Mouse (Mus musculus) MEL (cell line): ENCODE data around the gene Cep78. TPM values are rescaled to one million over a fixed set of nuclear protein-coding genes. Genes with fewer than 3 reads are reported as not detected.

Source experiments
- DNase-seq: peaks from one replicate; pipeline ENCODE4 v3.0.0; 2011; ENCODE audit warnings: low read depth, low spot score
- H3K27ac ChIP-seq: 2 replicates; pipeline ENCODE4 v1.5.1; 2012; ENCODE audit warnings: low read depth, mild to moderate bottlenecking, control low read depth, low read length, moderate library complexity; ENCODE audit not compliant: control insufficient read depth
- H3K27me3 ChIP-seq, 2 experiments: fragments of 150-350 bp in 1 of 2; sonication (generic) in 1 of 2; 2 replicates each; pipeline ENCODE4 v1.6.1; 2012; ENCODE audit warnings: low read length in 2 of 2, mild to moderate bottlenecking in 2 of 2, improper control_type of control experiment in 1 of 2, moderate library complexity in 1 of 2; ENCODE audit not compliant: insufficient read depth in 2 of 2, control insufficient read depth in 1 of 2
- H3K36me3 ChIP-seq, 2 experiments: 2 replicates each; pipeline ENCODE4 v1.6.1; 2012 to 2014; ENCODE audit warnings: low read length in 2 of 2, improper control_type of control experiment in 1 of 2, inconsistent platforms in 1 of 2, mild to moderate bottlenecking in 1 of 2; ENCODE audit not compliant: insufficient read depth in 2 of 2, control insufficient read depth in 1 of 2
- H3K4me1 ChIP-seq, 2 experiments: fragments of 150-350 bp in 1 of 2; sonication (generic) in 1 of 2; 2 replicates each; pipeline ENCODE4 v1.6.1; 2012; ENCODE audit warnings: low read length in 2 of 2, improper control_type of control experiment in 1 of 2, mild to moderate bottlenecking in 1 of 2; ENCODE audit not compliant: insufficient read depth in 2 of 2, control insufficient read depth in 1 of 2
- H3K4me3 ChIP-seq, 2 experiments: fragments of 150-350 bp in 1 of 2; sonication (generic) in 1 of 2; 2 replicates each; pipeline ENCODE4 v1.5.1; 2012; ENCODE audit warnings: low read depth in 2 of 2, low read length in 2 of 2, mild to moderate bottlenecking in 2 of 2, moderate library complexity in 2 of 2, control low read depth in 1 of 2, improper control_type of control experiment in 1 of 2; ENCODE audit not compliant: control insufficient read depth in 1 of 2, insufficient read depth in 1 of 2
- H3K79me2 ChIP-seq: 2 replicates; pipeline ENCODE4 v1.6.1; 2012; ENCODE audit warnings: mild to moderate bottlenecking, low read length, moderate library complexity; ENCODE audit not compliant: control insufficient read depth, poor library complexity, insufficient read depth
- H3K9ac ChIP-seq: 2 replicates; pipeline ENCODE4 v1.6.1; 2012; ENCODE audit warnings: low read depth, mild to moderate bottlenecking, control low read depth, low read length, moderate library complexity; ENCODE audit not compliant: control insufficient read depth, poor library complexity, severe bottlenecking
- H3K9me3 ChIP-seq: fragments of 150-350 bp; sonication (generic); replicated peaks from 2 replicates; pipeline ENCODE4 v1.6.1; 2012; ENCODE audit warnings: mild to moderate bottlenecking, low read length, improper control_type of control experiment, moderate library complexity; ENCODE audit not compliant: insufficient read depth
- CHD1 ChIP-seq: IDR thresholded peaks from 2 replicates; pipeline ENCODE4 v1.6.1; 2012; ENCODE audit warnings: low read depth, mild to moderate bottlenecking, inconsistent platforms, low read length, improper control_type of control experiment
- E2F4 ChIP-seq: IDR thresholded peaks from 2 replicates; pipeline ENCODE4 v1.6.1; 2011; ENCODE audit warnings: low read depth, low read length, improper control_type of control experiment, borderline replicate concordance
- ELF1 ChIP-seq: IDR thresholded peaks from 2 replicates; pipeline ENCODE4 v1.6.1; 2014; ENCODE audit warnings: low read depth, mild to moderate bottlenecking, inconsistent platforms, low read length, improper control_type of control experiment, moderate library complexity
- EP300 ChIP-seq, 2 experiments: IDR thresholded peaks; 2 replicates each; pipeline ENCODE4 v1.6.1; 2011; ENCODE audit warnings: improper control_type of control experiment in 2 of 2, low read length in 2 of 2, low read depth in 1 of 2, mild to moderate bottlenecking in 1 of 2
- ETS1 ChIP-seq: IDR thresholded peaks from 2 replicates; pipeline ENCODE4 v1.6.1; 2012; ENCODE audit warnings: low read depth, mild to moderate bottlenecking, inconsistent platforms, low read length, improper control_type of control experiment, moderate library complexity
- GABPA ChIP-seq: IDR thresholded peaks from 2 replicates; pipeline ENCODE4 v1.6.1; 2012; ENCODE audit warnings: low read depth, mild to moderate bottlenecking, inconsistent platforms, low read length, improper control_type of control experiment, moderate library complexity
- GATA1 ChIP-seq: IDR thresholded peaks from 2 replicates; pipeline ENCODE4 v1.6.1; 2011; ENCODE audit warnings: low read depth, low read length, improper control_type of control experiment
- HCFC1 ChIP-seq: IDR thresholded peaks from 2 replicates; pipeline ENCODE4 v1.6.1; 2012; ENCODE audit warnings: low read depth, mild to moderate bottlenecking, inconsistent platforms, low read length, improper control_type of control experiment, moderate library complexity
- JUND ChIP-seq: IDR thresholded peaks from 2 replicates; pipeline ENCODE4 v1.6.1; 2011; ENCODE audit warnings: low read depth, mild to moderate bottlenecking, improper control_type of control experiment, low read length
- KAT2A ChIP-seq: conservative IDR thresholded peaks from 2 replicates; pipeline ENCODE4 v1.6.1; 2012; ENCODE audit warnings: low read depth, low read length, improper control_type of control experiment, inconsistent platforms
- MAX ChIP-seq: IDR thresholded peaks from 2 replicates; pipeline ENCODE4 v1.6.1; 2011; ENCODE audit warnings: low read length, improper control_type of control experiment
- MAZ ChIP-seq: IDR thresholded peaks from 2 replicates; pipeline ENCODE4 v1.6.1; 2012; ENCODE audit warnings: low read depth, mild to moderate bottlenecking, inconsistent platforms, low read length, improper control_type of control experiment
- MEF2A ChIP-seq: IDR thresholded peaks from 2 replicates; pipeline ENCODE4 v1.6.1; 2014; ENCODE audit warnings: low read depth, mild to moderate bottlenecking, inconsistent platforms, low read length, improper control_type of control experiment; ENCODE audit not compliant: poor library complexity, insufficient replicate concordance, severe bottlenecking; ENCODE audit errors: extremely low read depth
- NELFE ChIP-seq: IDR thresholded peaks from 2 replicates; pipeline ENCODE4 v1.6.1; 2011; ENCODE audit warnings: low read depth, low read length, improper control_type of control experiment
- POLR2AphosphoS2 ChIP-seq: IDR thresholded peaks from 2 replicates; pipeline ENCODE4 v1.6.1; 2011; ENCODE audit warnings: low read length, improper control_type of control experiment
- RAD21 ChIP-seq: IDR thresholded peaks from 2 replicates; pipeline ENCODE4 v1.6.1; 2011; ENCODE audit warnings: mild to moderate bottlenecking, low read depth, low read length, improper control_type of control experiment
- RCOR1 ChIP-seq: IDR thresholded peaks from 2 replicates; pipeline ENCODE4 v1.6.1; 2012; ENCODE audit warnings: low read depth, mild to moderate bottlenecking, inconsistent platforms, low read length, improper control_type of control experiment
- SMC3 ChIP-seq: IDR thresholded peaks from 2 replicates; pipeline ENCODE4 v1.6.1; 2011; ENCODE audit warnings: low read depth, low read length, improper control_type of control experiment
- TAL1 ChIP-seq: IDR thresholded peaks from 2 replicates; pipeline ENCODE4 v1.6.1; 2012; ENCODE audit warnings: mild to moderate bottlenecking, inconsistent platforms, low read length, moderate library complexity, mixed read lengths
- TCF12 ChIP-seq: IDR thresholded peaks from 2 replicates; pipeline ENCODE4 v1.6.1; 2014; ENCODE audit warnings: low read depth, mild to moderate bottlenecking, inconsistent platforms, low read length, improper control_type of control experiment, moderate library complexity
- ZC3H11A ChIP-seq: IDR thresholded peaks from 2 replicates; pipeline ENCODE4 v1.6.1; 2012; ENCODE audit warnings: low read depth, mild to moderate bottlenecking, inconsistent platforms, low read length, improper control_type of control experiment
- ZMIZ1 ChIP-seq: IDR thresholded peaks from 2 replicates; pipeline ENCODE4 v1.6.1; 2012; ENCODE audit warnings: low read depth, mild to moderate bottlenecking, inconsistent platforms, low read length, improper control_type of control experiment, moderate library complexity
- ZNF384 ChIP-seq: IDR thresholded peaks from 2 replicates; pipeline ENCODE4 v1.6.1; 2012; ENCODE audit warnings: low read depth, mild to moderate bottlenecking, inconsistent platforms, low read length, improper control_type of control experiment
- polyA plus RNA-seq, 2 experiments: library from polyadenylated mRNA; stranded (reverse) in 1 of 2; unstranded in 1 of 2; fragments of >175 nt in 1 of 2; fragments of >200 nt in 1 of 2; gene quantifications; 2 replicates each; pipeline versions ENCODE4 v1.2.1 to v1.2.4; 2012; ENCODE audit warnings: low replicate concordance in 2 of 2, low read depth in 1 of 2; ENCODE audit not compliant: insufficient read length in 2 of 2, insufficient read depth in 1 of 2, missing spikeins in 1 of 2
- total RNA-seq: library from RNA; depleted of rRNA; stranded (reverse); fragments of 300-350 nt; gene quantifications from 2 replicates; pipeline ENCODE4 v1.2.3, GENCODE M21; 2012

Cep78 gene
- total and polyA plus RNA-seq, 3 experiments = 22.2 to 23.0 TPM; not detected in 1

DNA sequence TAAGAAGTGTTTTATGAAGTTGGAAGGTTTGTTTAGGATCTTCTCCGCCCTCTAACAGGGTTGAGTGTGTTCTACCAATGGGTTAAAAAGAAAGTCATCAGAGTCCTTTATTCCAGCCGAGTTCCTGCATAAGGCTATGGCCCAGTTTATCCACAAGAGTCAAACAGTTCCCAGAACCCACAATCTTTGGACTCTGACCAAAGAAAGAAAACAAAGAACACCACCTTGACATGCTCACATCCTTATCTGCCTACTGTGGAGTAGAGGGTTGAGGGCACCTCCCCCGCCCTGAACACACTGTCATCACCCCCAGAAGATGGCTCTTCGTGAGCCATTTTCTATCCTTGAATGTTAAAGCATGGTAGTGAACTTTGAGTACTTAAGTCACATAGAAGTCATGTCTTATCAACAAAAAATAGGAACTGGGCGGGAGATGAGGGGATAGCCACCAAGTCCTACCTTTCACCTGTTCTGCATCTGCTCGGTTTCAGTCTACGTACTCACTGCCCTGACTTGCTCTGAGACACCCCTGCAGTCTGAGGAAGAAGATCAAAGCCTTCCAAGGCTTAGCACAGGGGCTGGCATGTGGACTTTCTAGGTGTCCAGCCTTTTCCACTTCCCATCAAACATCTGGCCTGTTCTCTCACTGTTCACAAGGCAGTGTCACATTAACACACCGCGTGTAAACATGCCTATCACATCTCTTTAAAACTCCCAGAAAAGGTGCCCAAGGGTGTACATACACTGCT lies 71.4 kb downstream of the Cep78 start:
- Histone ChIP-seq H3K36me3 (peaks cover 38 to 43% of the 10 kb centered on the region in 2 experiments), H3K4me1 (peaks cover 6 to 20% of the 10 kb centered on the region in 2 experiments)
- TF ChIP-seq NELFE (no peak), ZC3H11A (no peak), TAL1 (0 out of 2 replicates have a peak, but pooled peaks have one; percentile 5), MEF2A (no peak)

DNA sequence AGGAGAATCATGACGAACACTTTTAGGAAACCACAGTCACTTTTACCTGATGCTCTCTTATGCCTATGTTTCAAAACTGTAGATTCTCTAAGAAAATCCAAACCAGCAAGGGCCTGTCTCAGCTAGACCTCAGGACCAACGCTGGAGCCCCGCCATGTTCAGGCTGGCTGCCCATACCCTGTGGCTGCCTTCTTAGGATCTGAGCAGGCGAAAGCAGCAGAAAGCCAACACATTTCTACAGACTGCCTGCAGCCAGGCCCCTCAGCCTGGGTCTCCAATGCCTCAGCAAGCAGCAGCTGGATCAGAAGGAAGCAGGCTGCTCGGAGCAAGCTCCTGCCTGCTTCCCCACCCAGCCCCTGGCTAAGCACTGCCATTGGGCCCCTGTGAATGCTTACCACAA lies 73.3 kb downstream of the Cep78 start:
- Histone ChIP-seq H3K9ac (no peak overlapping the region), H3K79me2 (no peaks in the 10 kb centered on the region), H3K27ac (peak overlapping the region; percentile 48), H3K27me3 (no peaks in the 10 kb centered on the region), H3K36me3 (peaks cover 32 to 39% of the 10 kb centered on the region in 2 experiments), H3K9me3 (no peaks in the 10 kb centered on the region), H3K4me1 (peaks cover 6 to 20% of the 10 kb centered on the region in 2 experiments), H3K4me3 (no peak overlapping the region)
- TF ChIP-seq MAZ (no peak), RAD21 (no peak), E2F4 (no peak), GABPA (no peak), MAX (no peak), TAL1 (no peak), ZMIZ1 (no peak), POLR2AphosphoS2 (no peak)
- no peak for DNase-seq

More for the DNA sequence above, 71.4 kb downstream of the Cep78 start:
- no peaks in the 10 kb centered on the region for H3K9me3 ChIP-seq
- no peaks in the 10 kb centered on the region for H3K27me3 ChIP-seq
- no peak overlapping the region for H3K9ac ChIP-seq
- peak; percentile 31 for DNase-seq
- peaks cover 11% of the 10 kb centered on the region; the same call in 1 of the 2 replicates for H3K79me2 ChIP-seq
- no peak overlapping the region for H3K27ac ChIP-seq
- no peak overlapping the region for H3K4me3 ChIP-seq

DNA sequence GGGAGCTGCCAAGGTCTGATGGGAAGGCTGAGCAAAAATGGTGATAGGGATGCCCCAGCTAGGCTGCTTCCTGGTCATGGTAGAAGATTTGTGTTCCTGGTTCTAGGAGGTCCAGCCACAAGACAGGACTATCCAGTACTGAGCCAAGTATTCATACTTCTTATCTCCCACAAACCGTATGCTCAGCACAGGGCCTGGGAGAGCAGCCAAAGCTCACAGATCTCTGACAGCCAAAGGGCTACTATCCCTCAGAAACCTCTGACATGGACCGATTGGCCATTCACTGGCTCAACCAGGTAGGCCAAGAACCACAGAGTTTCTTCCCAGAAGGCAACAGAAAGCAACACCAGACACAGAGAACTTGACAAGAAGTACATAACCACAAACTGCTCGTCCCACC lies 73.8 kb downstream of the Cep78 start:
- H3K4me1 ChIP-seq = peaks cover 6 to 20% of the 10 kb centered on the region in 2 experiments
- no peaks in the 10 kb centered on the region for H3K27me3 ChIP-seq
- peak; percentile 81 for DNase-seq
- H3K4me3 ChIP-seq = no peak overlapping the region
- no peaks in the 10 kb centered on the region for H3K9me3 ChIP-seq
- TF ChIP-seq TAL1 (peak; percentile 76), EP300 (IDR thresholded peaks at IDR 0.05; ENCODE audit: low read depth in 1 of 2, low read length in 2 of 2) (peak; percentile 65 to 69), JUND (no peak), MAX (no peak), ZMIZ1 (no peak), HCFC1 (no peak), KAT2A (no peak), ELF1 (no peak), ETS1 (peak; percentile 69; the same call in 1 of the 2 replicates), ZNF384 (no peak), TCF12 (peak; percentile 70), POLR2AphosphoS2 (no peak), MAZ (no peak; the same call in 1 of the 2 replicates), GATA1 (peak; percentile 81), RCOR1 (peak; percentile 37), RAD21 (no peak), E2F4 (no peak), SMC3 (no peak), CHD1 (no peak)
- TF ChIP-seq, all 39 proteins: peak for 6
- peaks cover 31 to 39% of the 10 kb centered on the region in 2 experiments for H3K36me3 ChIP-seq
- no peak overlapping the region for H3K9ac ChIP-seq
- no peaks in the 10 kb centered on the region for H3K79me2 ChIP-seq
- peak overlapping the region; percentile 48 for H3K27ac ChIP-seq
